Mouse (Mus musculus) liver, embryonic 14.5 days (tissue): ENCODE measurements around the gene Dnah5. TPM values are rescaled to one million over a fixed set of nuclear protein-coding genes. Genes with fewer than 3 reads are reported as not detected.

Source experiments
- ATAC-seq: fragments of 200-750 bp; cut with Nextera tagmentation; 2 replicates; pipeline ENCODE4 v1.8.0; 2017; ENCODE audit warnings: moderate number of reproducible peaks, mild to moderate bottlenecking, moderate library complexity; ENCODE audit not compliant: insufficient read depth
- DNase-seq, 3 experiments: peaks; one replicate each; pipeline ENCODE4 v3.0.0-alpha.2; 2012 to 2013; ENCODE audit warnings: low read depth in 3 of 3, low spot score in 3 of 3
- H3K27ac ChIP-seq: fragments of 300-500 bp; sonication (generic); 2 replicates; pipeline ENCODE4 v1.5.1; 2014; ENCODE audit warnings: moderate library complexity, mild to moderate bottlenecking, control low read depth, inconsistent platforms
- H3K27me3 ChIP-seq: fragments of 300-500 bp; sonication (generic); 2 replicates; pipeline ENCODE4 v1.6.1; 2014; ENCODE audit warnings: mild to moderate bottlenecking, low read length, moderate library complexity; ENCODE audit not compliant: control insufficient read depth, insufficient read depth
- H3K36me3 ChIP-seq: fragments of 300-500 bp; sonication (generic); replicated peaks from 2 replicates; pipeline ENCODE4 v1.6.1; 2014; ENCODE audit warnings: low read depth; ENCODE audit not compliant: control insufficient read depth, insufficient read depth
- H3K4me1 ChIP-seq, 2 experiments: fragments of 200-500 bp in 1 of 2; fragments of 300-500 bp in 1 of 2; sonication (generic) in 1 of 2; replicated peaks; 2 replicates each; pipeline ENCODE4 v1.6.1; 2012 to 2014; ENCODE audit warnings: antibody characterized with exemption in 1 of 2, inconsistent platforms in 1 of 2, low read length in 1 of 2; ENCODE audit not compliant: control insufficient read depth in 2 of 2, insufficient read depth in 2 of 2
- H3K4me2 ChIP-seq: fragments of 300-500 bp; sonication (generic); 2 replicates; pipeline ENCODE4 v1.6.1; 2014; ENCODE audit warnings: low read depth, mild to moderate bottlenecking, control low read depth, moderate library complexity
- H3K4me3 ChIP-seq, 2 experiments: fragments of 200-500 bp in 1 of 2; fragments of 300-500 bp in 1 of 2; sonication (generic) in 1 of 2; 2 replicates each; pipeline ENCODE4 v1.5.1; 2012 to 2014; ENCODE audit warnings: low read depth in 2 of 2, low read length in 2 of 2, mild to moderate bottlenecking in 2 of 2, control low read depth in 1 of 2, inconsistent platforms in 1 of 2, moderate library complexity in 1 of 2; ENCODE audit not compliant: insufficient read depth in 1 of 2
- H3K9ac ChIP-seq: fragments of 300-500 bp; sonication (generic); replicated peaks from 2 replicates; pipeline ENCODE4 v1.6.1; 2014; ENCODE audit warnings: mild to moderate bottlenecking, control low read depth, moderate library complexity
- H3K9me3 ChIP-seq: fragments of 300-500 bp; sonication (generic); 2 replicates; pipeline ENCODE4 v1.6.1; 2016; ENCODE audit warnings: low read length, mixed read lengths; ENCODE audit not compliant: control insufficient read depth
- CTCF ChIP-seq: IDR thresholded peaks from 2 replicates; pipeline ENCODE4 v1.5.1; 2016; ENCODE audit warnings: antibody characterized with exemption, low read depth, control low read depth
- EP300 ChIP-seq: IDR thresholded peaks from 2 replicates; pipeline ENCODE4 v1.6.1; 2016; ENCODE audit warnings: antibody characterized with exemption, low read depth
- WGBS: fragments of 180-500 bp; shearing (Covaris S2); extraction: QIAGEN DNeasy Blood & Tissue Kit; methylation state at CpG from one replicate; pipeline ENCODE4 v1.1.7; 2014; ENCODE audit not compliant: insufficient replicate concordance; 5-methylcytosine and 5-hydroxymethylcytosine counted together
- polyA plus RNA-seq, 2 experiments: library from polyadenylated mRNA; depleted of rRNA in 1 of 2; stranded (reverse) in 1 of 2; unstranded in 1 of 2; fragments of >200 nt; fragmentation: Nextera tagmentation in 1 of 2; extraction: Ambion mirVana in 1 of 2; gene quantifications; 2 replicates each; pipeline versions ENCODE4 v1.2.1 to v1.2.3; 2012 to 2014

Gene Dnah5
- polyA plus RNA-seq, 2 experiments, result under 0.01 TPM; not detected in 1

DNA sequence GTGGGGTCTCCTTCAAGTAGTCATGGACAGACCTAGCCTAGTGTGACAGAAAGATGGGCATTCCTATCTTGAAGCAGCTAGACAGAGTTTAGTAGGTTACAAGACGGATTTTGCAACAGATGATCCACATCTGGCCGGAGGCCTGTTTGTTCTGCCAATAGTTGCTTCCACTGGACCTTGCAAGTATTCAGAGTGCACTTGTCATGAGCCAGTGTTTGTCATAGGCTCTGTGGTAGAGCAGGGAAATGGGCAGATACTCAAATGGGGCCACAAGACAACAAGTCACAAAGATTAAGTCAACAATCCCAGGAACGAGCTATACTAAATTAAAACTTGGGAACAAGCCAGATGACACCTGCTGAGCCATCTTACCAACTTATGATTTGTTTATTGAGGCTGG is 1.1 kb downstream of the Dnah5 start:
- Histone ChIP-seq H3K9ac (no peak overlapping the region), H3K4me1 (no peaks in the 10 kb centered on the region), H3K4me3 (no peak overlapping the region), H3K27ac (no peak overlapping the region), H3K9me3 (no peaks in the 10 kb centered on the region), H3K36me3 (no peaks in the 10 kb centered on the region), H3K4me2 (no peak overlapping the region), H3K27me3 (no peaks in the 10 kb centered on the region)
- WGBS, result 42% methylated on average over 3 of the region's 3 CpGs
- TF ChIP-seq CTCF, result no peak
- no peak for TF ChIP-seq EP300
- ATAC-seq (no peak), DNase-seq (no peak)

- Histone ChIP-seq H3K36me3 (no peaks in the 10 kb centered on the region), H3K27ac (no peak overlapping the region), H3K9ac (no peak overlapping the region), H3K4me3 (no peak overlapping the region), H3K4me1 (no peaks in the 10 kb centered on the region), H3K27me3 (no peaks in the 10 kb centered on the region), H3K4me2 (no peak overlapping the region), H3K9me3 (no peaks in the 10 kb centered on the region)
- no peak for DNase-seq
- ATAC-seq, result no peak
- no peak for TF ChIP-seq EP300
- no peak for TF ChIP-seq CTCF
- 13% methylated on average over 2 of the region's 2 CpGs for WGBS
Measured at GRCm38 (mm10) chr15:28207545-28207944, 4.0 kb downstream of the Dnah5 start.

GRCm38 (mm10) chr15:28213057-28213456 is 9.5 kb downstream of the Dnah5 start:
- 62% methylated on average over 5 of the region's 5 CpGs for WGBS
- no peaks in the 10 kb centered on the region for H3K4me1 ChIP-seq
- no peak overlapping the region for H3K4me3 ChIP-seq
- H3K27me3 ChIP-seq, result no peaks in the 10 kb centered on the region
- no peak for ATAC-seq
- no peak overlapping the region for H3K4me2 ChIP-seq
- H3K27ac ChIP-seq, result no peak overlapping the region
- DNase-seq, result no peak
- H3K9ac ChIP-seq, result no peak overlapping the region
- no peak for TF ChIP-seq EP300
- TF ChIP-seq CTCF, result no peak
- no peaks in the 10 kb centered on the region for H3K36me3 ChIP-seq
- H3K9me3 ChIP-seq, result no peaks in the 10 kb centered on the region

DNA sequence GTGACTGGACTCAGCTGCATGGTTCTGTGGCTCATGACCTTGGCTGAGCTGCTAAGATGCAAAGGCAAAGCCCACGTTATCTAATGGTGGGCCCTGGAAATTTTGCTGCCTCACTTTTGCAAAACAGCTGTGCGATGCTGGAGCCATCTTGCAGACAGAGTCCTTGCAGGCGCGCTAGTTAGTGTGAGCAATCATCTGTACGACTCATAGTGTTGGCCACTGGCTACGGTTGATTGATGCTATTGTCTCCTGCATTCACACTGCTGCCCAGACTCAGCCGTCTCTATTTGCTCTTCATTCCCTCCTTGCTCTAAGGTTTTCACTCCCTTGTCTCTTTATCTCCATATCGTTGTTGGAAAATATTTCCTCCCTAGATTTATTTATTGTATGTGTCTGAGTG is 12.8 kb downstream of the Dnah5 start:
- Histone ChIP-seq H3K4me2 (no peak overlapping the region), H3K27me3 (no peaks in the 10 kb centered on the region), H3K4me1 (no peaks in the 10 kb centered on the region), H3K9ac (no peak overlapping the region), H3K4me3 (no peak overlapping the region), H3K9me3 (no peaks in the 10 kb centered on the region), H3K36me3 (no peaks in the 10 kb centered on the region), H3K27ac (no peak overlapping the region)
- DNase-seq (no peak), ATAC-seq (no peak)
- WGBS, result 57% methylated on average over 8 of the region's 8 CpGs
- TF ChIP-seq EP300, result no peak
- no peak for TF ChIP-seq CTCF

DNA sequence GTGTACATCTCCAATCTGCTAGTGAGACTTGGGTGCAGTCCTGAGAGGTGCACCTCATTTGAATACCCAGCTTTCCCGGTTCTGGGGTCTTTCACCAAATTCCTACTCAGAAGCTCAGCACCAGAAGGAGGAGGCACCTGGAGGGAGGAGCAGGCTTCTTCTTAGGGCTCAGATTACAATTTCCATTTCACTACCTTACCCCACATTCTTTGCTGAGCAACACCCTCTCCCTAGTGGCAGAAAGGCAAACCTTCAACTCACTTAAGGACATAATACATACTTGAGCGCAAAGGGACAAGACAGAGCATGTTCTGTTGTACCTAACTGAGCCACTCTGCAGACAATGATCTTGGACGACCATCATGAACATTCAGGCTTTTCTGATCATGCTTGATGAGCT is 23.8 kb downstream of the Dnah5 start:
- Histone ChIP-seq H3K4me2 (no peak overlapping the region), H3K27me3 (no peaks in the 10 kb centered on the region), H3K4me3 (no peak overlapping the region), H3K4me1 (no peaks in the 10 kb centered on the region), H3K36me3 (no peaks in the 10 kb centered on the region), H3K9me3 (no peaks in the 10 kb centered on the region), H3K9ac (no peak overlapping the region), H3K27ac (no peak overlapping the region)
- no peak for ATAC-seq
- 25% methylated on average over 3 of the region's 3 CpGs for WGBS
- DNase-seq, result no peak
- TF ChIP-seq EP300 (no peak), CTCF (no peak)

DNA sequence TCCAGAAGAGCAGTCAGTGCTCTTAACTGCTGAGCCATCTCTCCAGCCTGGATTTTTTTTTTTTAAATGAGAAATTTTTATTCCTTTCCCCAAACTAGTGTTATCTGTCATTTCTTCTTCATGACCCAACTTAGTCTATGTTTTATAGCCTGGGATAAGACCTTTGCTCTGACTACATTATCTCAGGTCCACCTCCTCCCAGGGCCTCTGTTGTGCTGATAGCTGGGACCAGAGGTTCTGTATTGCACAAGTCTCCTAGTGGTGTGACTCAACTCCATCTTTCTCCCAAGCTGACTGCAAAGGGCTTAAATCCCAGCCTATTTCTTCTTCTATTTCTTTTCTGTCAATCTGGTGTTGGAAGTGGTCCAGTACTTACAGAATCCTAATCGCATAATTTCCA is 56.7 kb downstream of the Dnah5 start:
- Histone ChIP-seq H3K9me3 (no peaks in the 10 kb centered on the region), H3K27me3 (no peaks in the 10 kb centered on the region), H3K4me2 (no peak overlapping the region), H3K27ac (no peak overlapping the region), H3K4me1 (no peaks in the 10 kb centered on the region), H3K36me3 (no peaks in the 10 kb centered on the region), H3K9ac (no peak overlapping the region), H3K4me3 (no peak overlapping the region)
- ATAC-seq (no peak), DNase-seq (no peak)
- 52% methylated on average over 1 of the region's 1 CpGs for WGBS
- TF ChIP-seq EP300 (no peak), CTCF (no peak)
